Mouse (Mus musculus) midbrain, embryonic 11.5 days (tissue): Measurements from ENCODE around the gene Hip1. TPM values are rescaled to one million over a fixed set of nuclear protein-coding genes. Genes with fewer than 3 reads are reported as not detected.
"Not testable (repeated sequence)": the region's sequence is repeated elsewhere in the genome, so short reads cannot be mapped to it uniquely, and the experiment has no call there.

ENCODE experiments used
- ATAC-seq: fragments of 200-750 bp; cut with Nextera tagmentation; 2 replicates; pipeline ENCODE4 v1.8.0; 2017; ENCODE audit warnings: moderate TSS enrichment, moderate library complexity; ENCODE audit not compliant: low FRiP score
- DNase-seq: peaks from one replicate; pipeline ENCODE4 v3.0.0; 2015; ENCODE audit warnings: low spot score; ENCODE audit errors: missing footprints
- H3K27ac ChIP-seq: fragments of 300-500 bp; sonication (generic); 2 replicates; pipeline ENCODE4 v1.5.1; 2014; ENCODE audit warnings: low read depth, low read length
- H3K27me3 ChIP-seq: fragments of 300-500 bp; sonication (generic); 2 replicates; pipeline ENCODE4 v1.6.1; 2014; ENCODE audit warnings: mild to moderate bottlenecking, low read length, moderate library complexity, mixed read lengths; ENCODE audit not compliant: control insufficient read depth, insufficient read depth
- H3K36me3 ChIP-seq: fragments of 300-500 bp; sonication (generic); 2 replicates; pipeline ENCODE4 v1.6.1; 2014; ENCODE audit warnings: mild to moderate bottlenecking, low read length, moderate library complexity, mixed read lengths; ENCODE audit not compliant: control insufficient read depth, insufficient read depth
- H3K4me1 ChIP-seq: fragments of 300-500 bp; sonication (generic); 2 replicates; pipeline ENCODE4 v1.6.1; 2014; ENCODE audit warnings: low read length; ENCODE audit not compliant: control insufficient read depth, insufficient read depth
- H3K4me2 ChIP-seq: fragments of 300-500 bp; sonication (generic); 2 replicates; pipeline ENCODE4 v1.6.1; 2014; ENCODE audit warnings: mild to moderate bottlenecking, moderate library complexity
- H3K4me3 ChIP-seq: fragments of 300-500 bp; sonication (generic); 2 replicates; pipeline ENCODE4 v1.5.1; 2014; ENCODE audit warnings: low read depth, low read length
- H3K9ac ChIP-seq: fragments of 300-500 bp; sonication (generic); 2 replicates; pipeline ENCODE4 v1.6.1; 2014; ENCODE audit warnings: low read length
- H3K9me3 ChIP-seq: fragments of 300-500 bp; sonication (generic); 2 replicates; pipeline ENCODE4 v1.6.1; 2016; ENCODE audit warnings: low read length; ENCODE audit not compliant: control insufficient read depth
- WGBS: fragments of 180-500 bp; shearing (Covaris S2); extraction: QIAGEN DNeasy Blood & Tissue Kit; methylation state at CpG from one replicate; pipeline ENCODE4 v1.1.7; 2014; 5-methylcytosine and 5-hydroxymethylcytosine counted together
- polyA plus RNA-seq: library from polyadenylated mRNA; unstranded; fragments of >200 nt; fragmentation: Nextera tagmentation; extraction: Ambion mirVana; gene quantifications from 2 replicates; pipeline ENCODE4 v1.2.1, GENCODE M21; 2014

Gene Hip1
- polyA plus RNA-seq, 1 experiment from 2014 or later = 49.4 TPM

- no peaks in the 10 kb centered on the region for H3K4me1 ChIP-seq
- peak; percentile 54 for DNase-seq
- H3K9me3 ChIP-seq = no peaks in the 10 kb centered on the region
- no peak overlapping the region for H3K9ac ChIP-seq
- H3K4me2 ChIP-seq = no peak overlapping the region
- no peak overlapping the region for H3K4me3 ChIP-seq
- no peaks in the 10 kb centered on the region for H3K27me3 ChIP-seq
- H3K36me3 ChIP-seq = peaks cover 50% of the 10 kb centered on the region
- 90% methylated on average over 7 of the region's 7 CpGs for WGBS
- ATAC-seq = no peak
- no peak overlapping the region for H3K27ac ChIP-seq
Observed at GRCm38 (mm10) chr5:135382746-135383145, 162.2 kb downstream of the Hip1 start.

GRCm38 (mm10) chr5:135381356-135381925, 163.5 kb downstream of the Hip1 start:
- Histone ChIP-seq H3K4me2 (no peak overlapping the region), H3K9me3 (no peaks in the 10 kb centered on the region), H3K36me3 (peaks cover 42% of the 10 kb centered on the region), H3K27ac (no peak overlapping the region), H3K4me3 (no peak overlapping the region), H3K4me1 (no peaks in the 10 kb centered on the region), H3K9ac (no peak overlapping the region), H3K27me3 (no peaks in the 10 kb centered on the region)
- peak; percentile 31 for DNase-seq
- no peak for ATAC-seq
- WGBS = 95% methylated on average over 10 of the region's 10 CpGs

- WGBS = 97% methylated on average over 4 of the region's 4 CpGs
- H3K4me3 ChIP-seq = no peak overlapping the region
- H3K4me1 ChIP-seq = no peaks in the 10 kb centered on the region
- no peaks in the 10 kb centered on the region for H3K27me3 ChIP-seq
- H3K9me3 ChIP-seq = no peaks in the 10 kb centered on the region
- peaks cover 46% of the 10 kb centered on the region for H3K36me3 ChIP-seq
- H3K9ac ChIP-seq = no peak overlapping the region
- no peak overlapping the region for H3K4me2 ChIP-seq
- no peak for ATAC-seq
- no peak overlapping the region for H3K27ac ChIP-seq
- DNase-seq = peak; percentile 68
Observed at GRCm38 (mm10) chr5:135380681-135381080, 164.2 kb downstream of the Hip1 start.

DNA sequence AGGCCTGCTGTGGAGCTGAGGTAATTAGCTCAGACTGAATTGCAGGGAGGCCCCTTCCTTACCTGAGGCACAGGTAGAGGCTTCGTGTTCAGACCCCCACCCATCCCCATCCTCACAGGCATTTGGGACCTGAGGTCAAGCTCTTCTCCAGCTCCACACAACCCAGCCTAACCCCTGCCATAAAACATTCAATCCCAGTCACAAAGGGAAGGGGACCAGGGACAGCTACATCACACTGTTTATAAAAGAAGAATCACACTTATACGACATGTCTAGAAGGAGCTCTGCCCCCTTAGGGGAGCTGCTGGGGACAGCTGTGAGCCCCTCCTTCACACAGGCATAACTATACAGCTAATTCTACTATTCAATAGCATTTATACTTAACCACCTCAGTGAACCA, 168.6 kb downstream of the Hip1 start:
- H3K36me3 ChIP-seq = peaks cover 29% of the 10 kb centered on the region
- H3K9ac ChIP-seq = no peak overlapping the region
- WGBS = 69% methylated on average over 2 of the region's 2 CpGs
- no peak overlapping the region for H3K4me2 ChIP-seq
- H3K27ac ChIP-seq = no peak overlapping the region
- H3K4me1 ChIP-seq = no peaks in the 10 kb centered on the region
- no peak overlapping the region for H3K4me3 ChIP-seq
- DNase-seq (peak; percentile 67), ATAC-seq (no peak)
- H3K27me3 ChIP-seq = no peaks in the 10 kb centered on the region
- no peaks in the 10 kb centered on the region for H3K9me3 ChIP-seq

DNA sequence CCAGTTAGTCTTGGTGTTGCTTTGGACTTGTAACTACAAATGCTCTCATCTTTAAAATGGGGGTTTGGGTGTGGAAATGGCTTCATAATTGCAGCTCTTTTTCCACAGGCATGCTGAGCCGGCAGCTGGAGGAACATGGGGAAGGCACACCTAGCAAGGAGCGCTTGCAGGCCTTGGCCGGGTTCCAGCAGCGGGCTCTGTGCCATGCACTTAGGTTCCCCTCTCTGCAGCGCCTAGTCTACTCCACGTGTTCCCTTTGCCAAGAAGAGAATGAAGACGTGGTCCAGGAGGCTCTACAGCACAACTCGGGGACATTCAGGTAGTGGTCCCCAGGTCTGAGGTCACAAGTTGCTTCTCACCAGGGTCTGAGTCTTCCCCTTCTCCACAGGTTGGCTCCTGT, 169.8 kb downstream of the Hip1 start:
- WGBS = 94% methylated on average over 8 of the region's 8 CpGs
- peak; percentile 28 for DNase-seq

DNA sequence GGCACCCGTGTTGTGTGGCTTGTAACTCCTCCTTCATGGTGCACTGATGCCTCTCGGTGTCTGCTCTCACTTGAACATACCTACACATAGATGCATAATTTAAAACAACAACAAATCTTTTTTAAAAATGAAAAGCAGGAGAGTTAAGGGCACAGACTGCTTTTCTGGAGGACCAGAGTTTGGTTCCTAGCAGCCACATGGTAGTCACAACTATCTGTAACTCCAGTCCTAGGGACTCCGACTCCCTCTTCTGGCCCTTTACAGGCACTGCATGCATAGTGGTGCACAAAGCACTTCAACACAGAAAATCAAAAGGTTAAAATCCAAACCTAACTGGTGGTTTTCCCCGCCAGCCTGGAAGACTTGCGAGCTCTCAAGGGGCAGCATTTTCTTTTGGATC, 171.3 kb downstream of the Hip1 start:
- Histone ChIP-seq H3K9me3 (no peaks in the 10 kb centered on the region), H3K36me3 (peaks cover 24% of the 10 kb centered on the region), H3K4me3 (no peak overlapping the region), H3K27ac (no peak overlapping the region), H3K4me1 (peaks cover 5% of the 10 kb centered on the region), H3K27me3 (no peaks in the 10 kb centered on the region), H3K4me2 (no peak overlapping the region), H3K9ac (no peak overlapping the region)
- ATAC-seq = no peak
- 96% methylated on average over 5 of the region's 5 CpGs for WGBS
- peak; percentile 61 for DNase-seq

More for the DNA sequence above, 169.8 kb downstream of the Hip1 start:
- Histone ChIP-seq H3K27me3 (no peaks in the 10 kb centered on the region), H3K27ac (no peak overlapping the region), H3K9me3 (no peaks in the 10 kb centered on the region), H3K4me1 (peaks cover 5% of the 10 kb centered on the region), H3K9ac (no peak overlapping the region), H3K4me2 (no peak overlapping the region), H3K36me3 (peaks cover 24% of the 10 kb centered on the region), H3K4me3 (no peak overlapping the region)
- no peak for ATAC-seq

GRCm38 (mm10) chr5:135371195-135371594, 173.7 kb downstream of the Hip1 start:
- Histone ChIP-seq H3K36me3 (peaks cover 21% of the 10 kb centered on the region), H3K27me3 (no peaks in the 10 kb centered on the region), H3K9ac (no peak overlapping the region), H3K4me3 (no peak overlapping the region), H3K4me2 (no peak overlapping the region), H3K4me1 (peaks cover 5% of the 10 kb centered on the region), H3K9me3 (no peaks in the 10 kb centered on the region), H3K27ac (no peak overlapping the region)
- 97% methylated on average over 13 of the region's 13 CpGs for WGBS
- no peak for ATAC-seq
- no peak for DNase-seq

- H3K4me3 ChIP-seq = peak within 1 kb of the TSS; percentile 78
- peak within 1 kb of the TSS; percentile 21; the same call in 1 of the 2 replicates for H3K27ac ChIP-seq
- peaks cover 11% of the 10 kb centered on the region for H3K36me3 ChIP-seq
- peak within 1 kb of the TSS; percentile 64 for H3K9ac ChIP-seq
- H3K9me3 ChIP-seq = no peaks in the 10 kb centered on the region
- peak within 1 kb of the TSS; percentile 82 for H3K4me2 ChIP-seq
- peak; percentile 77 for ATAC-seq
- peaks cover 5% of the 10 kb centered on the region for H3K4me1 ChIP-seq
- H3K27me3 ChIP-seq = no peaks in the 10 kb centered on the region
- under 1% methylated on average over 64 of the region's 64 CpGs for WGBS
- DNase-seq = peak; percentile 100
Observed at GRCm38 (mm10) chr5:135369787-135370654, 174.9 kb downstream of the Hip1 start, which contains the start of gene Nsun5. Nsun5 (plus strand) TSS chr5:135369953.

- H3K9me3 ChIP-seq, H3K27me3 ChIP-seq, ATAC-seq, H3K4me1 ChIP-seq, H3K27ac ChIP-seq: not testable (repeated sequence)
- Histone ChIP-seq H3K36me3 (peaks cover 11% of the 10 kb centered on the region), H3K4me3 (peak overlapping the region; percentile 78), H3K4me2 (peak overlapping the region; percentile 82), H3K9ac (peak overlapping the region; percentile 64)
- WGBS = 57% methylated on average over 9 of the region's 9 CpGs
- DNase-seq = peak; percentile 83
Observed at GRCm38 (mm10) chr5:135369196-135369595, 175.7 kb downstream of the Hip1 start.
